Mouse (Mus musculus) cerebellum, adult 2 months (tissue): ENCODE data around the gene Gpc6.

Experiments
- CTCF ChIP-seq: fragments of 200-500 bp; IDR thresholded peaks from 2 replicates; pipeline ENCODE4 v1.5.1; 2011; ENCODE audit warnings: low read depth, mild to moderate bottlenecking, control low read depth, low read length, moderate library complexity, borderline replicate concordance; ENCODE audit not compliant: insufficient read depth
- POLR2A ChIP-seq: fragments of 200-500 bp; IDR thresholded peaks from 2 replicates; pipeline ENCODE4 v1.6.1; 2011; ENCODE audit warnings: low read length, control low read depth, borderline replicate concordance; ENCODE audit not compliant: insufficient read depth

GRCm38 (mm10) chr14:117361965-117362309, 436.8 kb downstream of the Gpc6 start:
- TF ChIP-seq CTCF (no peak), POLR2A (no peak)
